Mouse (Mus musculus): ENCODE results near the gene Kcne3. TPM values are rescaled to one million over a fixed set of nuclear protein-coding genes. Genes with fewer than 3 reads are reported as not detected.

The Kcne3 gene
- polyA plus RNA-seq, 1 experiment from 2014 or later = 1.5 TPM

- H3K4me1 ChIP-seq = no peaks in the 10 kb centered on the region
- H3K27me3 ChIP-seq = no peaks in the 10 kb centered on the region
- ATAC-seq (ENCODE audit: borderline replicate concordance, extremely low read depth, low FRiP score, low TSS enrichment) = no peak
- no peaks in the 10 kb centered on the region for H3K36me3 ChIP-seq
- H3K9ac ChIP-seq = no peak overlapping the region
- H3K4me3 ChIP-seq = no peak overlapping the region
- H3K27ac ChIP-seq = no peak overlapping the region
- no peaks in the 10 kb centered on the region for H3K9me3 ChIP-seq
- WGBS = 20% methylated on average over 7 of the region's 7 CpGs
- H3K4me2 ChIP-seq = no peak overlapping the region
These were observed 11.3 kb downstream of the Kcne3 start for GRCm38 (mm10) chr7:100187601-100188000.

DNA sequence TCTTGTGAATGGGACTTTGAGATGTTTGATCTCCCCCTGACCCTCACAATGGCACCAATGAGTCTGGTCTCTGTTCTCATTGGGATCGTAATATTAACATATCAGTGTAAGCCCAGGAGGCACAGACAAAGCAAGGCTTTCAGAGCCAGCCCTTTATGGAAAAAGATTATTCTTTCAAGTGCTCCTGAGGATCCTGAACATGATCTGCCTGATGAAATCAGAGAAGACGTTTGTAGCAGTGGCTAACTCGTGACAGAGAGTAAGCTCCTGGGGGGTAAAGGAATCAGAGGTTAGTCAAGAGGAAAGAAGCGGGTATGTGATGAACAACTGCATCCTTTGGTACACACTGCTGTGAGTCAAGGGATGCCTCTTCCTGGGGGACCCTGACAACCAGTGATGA, 13.9 kb downstream of the Kcne3 start:
- ATAC-seq (ENCODE audit: borderline replicate concordance, extremely low read depth, low FRiP score, low TSS enrichment) = no peak
- Histone ChIP-seq H3K4me3 (no peak overlapping the region), H3K9ac (no peak overlapping the region), H3K27ac (no peak overlapping the region), H3K4me1 (no peaks in the 10 kb centered on the region), H3K4me2 (no peak overlapping the region), H3K27me3 (no peaks in the 10 kb centered on the region), H3K36me3 (no peaks in the 10 kb centered on the region), H3K9me3 (no peaks in the 10 kb centered on the region)
- 51% methylated on average over 4 of the region's 4 CpGs for WGBS

- no peak overlapping the region for H3K9ac ChIP-seq
- H3K36me3 ChIP-seq = no peaks in the 10 kb centered on the region
- no peak overlapping the region for H3K4me2 ChIP-seq
- H3K27me3 ChIP-seq = no peaks in the 10 kb centered on the region
- no peak overlapping the region for H3K4me3 ChIP-seq
- 4% methylated on average over 4 of the region's 4 CpGs for WGBS
- H3K27ac ChIP-seq = no peak overlapping the region
- H3K9me3 ChIP-seq = no peaks in the 10 kb centered on the region
- no peak for ATAC-seq (ENCODE audit: borderline replicate concordance, extremely low read depth, low FRiP score, low TSS enrichment)
- no peaks in the 10 kb centered on the region for H3K4me1 ChIP-seq
These were observed 14.5 kb downstream of the Kcne3 start for GRCm38 (mm10) chr7:100190778-100191177.

GRCm38 (mm10) chr7:100201191-100201590, 24.9 kb downstream of the Kcne3 start:
- H3K4me3 ChIP-seq = no peak overlapping the region
- H3K36me3 ChIP-seq = no peaks in the 10 kb centered on the region
- no peak for ATAC-seq (ENCODE audit: borderline replicate concordance, extremely low read depth, low FRiP score, low TSS enrichment)
- H3K9me3 ChIP-seq = no peaks in the 10 kb centered on the region
- no peak overlapping the region for H3K27ac ChIP-seq
- no peak overlapping the region for H3K4me2 ChIP-seq
- WGBS = 76% methylated on average over 3 of the region's 3 CpGs
- H3K4me1 ChIP-seq = no peaks in the 10 kb centered on the region
- H3K27me3 ChIP-seq = no peaks in the 10 kb centered on the region
- H3K9ac ChIP-seq = no peak overlapping the region

GRCm38 (mm10) chr7:100203616-100204015, 27.3 kb downstream of the Kcne3 start:
- no peak overlapping the region for H3K4me2 ChIP-seq
- H3K27me3 ChIP-seq = no peaks in the 10 kb centered on the region
- H3K9ac ChIP-seq = no peak overlapping the region
- 55% methylated on average over 3 of the region's 3 CpGs for WGBS
- ATAC-seq (ENCODE audit: borderline replicate concordance, extremely low read depth, low FRiP score, low TSS enrichment) = no peak
- no peak overlapping the region for H3K4me3 ChIP-seq
- no peak overlapping the region for H3K27ac ChIP-seq
- no peaks in the 10 kb centered on the region for H3K4me1 ChIP-seq
- H3K9me3 ChIP-seq = no peaks in the 10 kb centered on the region
- H3K36me3 ChIP-seq = no peaks in the 10 kb centered on the region

- 73% methylated on average over 6 of the region's 6 CpGs for WGBS
- Histone ChIP-seq H3K9ac (no peak overlapping the region), H3K4me3 (no peak overlapping the region), H3K36me3 (no peaks in the 10 kb centered on the region), H3K27me3 (no peaks in the 10 kb centered on the region), H3K4me2 (no peak overlapping the region), H3K27ac (no peak overlapping the region), H3K9me3 (no peaks in the 10 kb centered on the region), H3K4me1 (no peaks in the 10 kb centered on the region)
- ATAC-seq (ENCODE audit: borderline replicate concordance, extremely low read depth, low FRiP score, low TSS enrichment) = no peak
These were observed 28.6 kb downstream of the Kcne3 start for GRCm38 (mm10) chr7:100204871-100205270.

DNA sequence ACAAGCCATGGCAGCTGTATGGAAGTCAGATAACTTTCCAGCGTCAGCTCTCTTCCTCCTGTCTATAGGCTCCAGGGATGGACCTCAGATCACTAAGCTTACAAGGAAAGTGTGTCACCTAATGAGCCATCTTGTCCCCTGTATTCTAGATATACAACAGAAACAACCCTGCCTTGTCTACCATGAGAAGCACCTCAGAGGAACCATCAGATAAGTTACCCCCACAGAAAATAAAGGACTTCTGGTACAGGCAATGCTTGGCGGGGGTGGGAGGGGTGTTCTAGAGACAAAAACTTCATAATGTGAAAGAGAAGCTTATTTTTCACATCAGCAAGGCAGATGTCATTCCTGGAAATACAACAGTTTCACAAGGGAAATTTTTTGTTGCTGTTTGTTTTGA, 29.8 kb downstream of the Kcne3 start:
- Histone ChIP-seq H3K27ac (no peak overlapping the region), H3K36me3 (no peaks in the 10 kb centered on the region), H3K9me3 (no peaks in the 10 kb centered on the region), H3K4me3 (no peak overlapping the region), H3K9ac (no peak overlapping the region), H3K4me1 (no peaks in the 10 kb centered on the region), H3K4me2 (no peak overlapping the region), H3K27me3 (no peaks in the 10 kb centered on the region)
- 74% methylated on average over 2 of the region's 2 CpGs for WGBS
- ATAC-seq (ENCODE audit: borderline replicate concordance, extremely low read depth, low FRiP score, low TSS enrichment) = no peak

DNA sequence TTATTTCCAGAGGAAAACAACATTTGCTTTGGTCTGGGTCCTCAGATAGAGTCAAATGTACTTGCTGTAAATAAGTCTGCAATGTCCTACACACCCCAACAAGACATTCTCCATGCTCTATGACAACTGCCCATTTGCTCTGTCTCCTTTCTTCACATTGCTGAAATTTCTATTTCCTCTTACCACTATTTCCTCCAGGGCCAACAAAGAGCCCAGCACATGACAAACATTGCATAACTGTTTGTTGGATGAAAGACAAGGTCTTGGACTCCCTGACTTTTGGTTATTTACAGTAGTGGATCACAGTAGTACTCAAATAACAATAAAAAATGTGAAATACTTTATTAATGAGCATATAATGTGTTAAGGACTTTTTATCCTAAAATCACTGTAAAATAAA, 31.6 kb downstream of the Kcne3 start:
- Histone ChIP-seq H3K9me3 (no peaks in the 10 kb centered on the region), H3K27ac (no peak overlapping the region), H3K9ac (no peak overlapping the region), H3K27me3 (no peaks in the 10 kb centered on the region), H3K4me1 (no peaks in the 10 kb centered on the region), H3K36me3 (no peaks in the 10 kb centered on the region), H3K4me2 (no peak overlapping the region), H3K4me3 (no peak overlapping the region)
- ATAC-seq (ENCODE audit: borderline replicate concordance, extremely low read depth, low FRiP score, low TSS enrichment) = no peak

GRCm38 (mm10) chr7:100214310-100214709, 38.0 kb downstream of the Kcne3 start:
- no peak for ATAC-seq (ENCODE audit: borderline replicate concordance, extremely low read depth, low FRiP score, low TSS enrichment)
- Histone ChIP-seq H3K9ac (no peak overlapping the region), H3K27ac (no peak overlapping the region), H3K9me3 (no peaks in the 10 kb centered on the region), H3K27me3 (no peaks in the 10 kb centered on the region), H3K4me1 (peaks cover 9% of the 10 kb centered on the region), H3K4me3 (no peak overlapping the region), H3K36me3 (no peaks in the 10 kb centered on the region), H3K4me2 (no peak overlapping the region)
- 60% methylated on average over 4 of the region's 4 CpGs for WGBS

DNA sequence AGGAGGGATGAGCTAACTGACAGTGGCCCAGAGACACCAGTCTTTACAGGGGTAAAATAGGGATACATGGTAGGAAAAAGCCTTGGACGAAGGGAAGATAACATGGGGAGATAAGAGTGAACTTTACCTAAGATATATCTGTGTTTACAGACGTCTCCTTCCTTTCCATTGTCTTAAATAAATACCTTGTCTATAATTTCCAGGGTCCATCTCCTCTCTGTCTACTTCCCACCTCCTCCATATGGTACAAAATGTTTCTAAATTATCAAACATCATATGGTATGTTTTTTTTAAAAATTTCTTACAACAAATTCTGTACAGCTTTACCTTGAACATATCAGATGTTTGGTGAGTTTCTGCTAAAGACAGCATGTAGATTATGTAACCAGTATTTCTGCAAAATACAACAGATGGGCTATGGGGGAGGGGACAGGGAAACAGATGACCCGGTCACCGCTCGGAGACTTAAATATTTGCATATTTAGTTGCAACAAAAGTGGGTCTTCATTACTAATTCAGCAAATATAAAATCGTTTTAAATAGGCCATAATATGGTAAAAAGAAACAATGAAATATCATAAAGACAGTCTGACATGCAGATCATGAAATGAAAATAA, 38.9 kb downstream of the Kcne3 start:
- no peak overlapping the region for H3K4me3 ChIP-seq
- H3K36me3 ChIP-seq = no peaks in the 10 kb centered on the region
- H3K27ac ChIP-seq = no peak overlapping the region
- no peak overlapping the region for H3K4me2 ChIP-seq
- WGBS = 44% methylated on average over 6 of the region's 6 CpGs
- H3K4me1 ChIP-seq = peaks cover 9% of the 10 kb centered on the region
- H3K9ac ChIP-seq = no peak overlapping the region
- no peaks in the 10 kb centered on the region for H3K27me3 ChIP-seq
- ATAC-seq (ENCODE audit: borderline replicate concordance, extremely low read depth, low FRiP score, low TSS enrichment) = no peak
- H3K9me3 ChIP-seq = no peaks in the 10 kb centered on the region

DNA sequence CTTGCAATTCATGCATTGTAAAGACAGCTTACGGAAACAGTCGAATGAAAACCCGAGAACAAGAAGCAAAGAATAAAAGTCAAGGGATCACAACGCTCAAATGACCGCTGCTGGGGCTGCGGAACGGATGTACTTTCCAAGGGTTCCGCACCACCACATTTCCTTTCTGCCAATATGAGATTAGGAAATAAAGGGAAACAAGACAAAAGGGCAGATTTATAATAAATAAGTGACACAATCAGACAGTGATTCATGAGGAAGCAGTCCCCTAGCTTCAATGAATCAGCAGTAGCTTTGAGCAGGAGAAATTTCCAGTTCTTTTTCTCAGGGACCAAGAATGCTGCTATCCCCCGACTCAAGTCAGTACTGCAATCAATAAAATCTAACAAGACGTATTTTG, 39.7 kb downstream of the Kcne3 start:
- H3K9me3 ChIP-seq = no peaks in the 10 kb centered on the region
- no peak overlapping the region for H3K27ac ChIP-seq
- H3K4me2 ChIP-seq = no peak overlapping the region; the same call in 1 of the 2 replicates
- H3K4me3 ChIP-seq = no peak overlapping the region
- no peaks in the 10 kb centered on the region for H3K36me3 ChIP-seq
- ATAC-seq (ENCODE audit: borderline replicate concordance, extremely low read depth, low FRiP score, low TSS enrichment) = no peak
- H3K27me3 ChIP-seq = no peaks in the 10 kb centered on the region
- H3K9ac ChIP-seq = no peak overlapping the region
- peaks cover 9% of the 10 kb centered on the region for H3K4me1 ChIP-seq
- WGBS = 58% methylated on average over 10 of the region's 10 CpGs

DNA sequence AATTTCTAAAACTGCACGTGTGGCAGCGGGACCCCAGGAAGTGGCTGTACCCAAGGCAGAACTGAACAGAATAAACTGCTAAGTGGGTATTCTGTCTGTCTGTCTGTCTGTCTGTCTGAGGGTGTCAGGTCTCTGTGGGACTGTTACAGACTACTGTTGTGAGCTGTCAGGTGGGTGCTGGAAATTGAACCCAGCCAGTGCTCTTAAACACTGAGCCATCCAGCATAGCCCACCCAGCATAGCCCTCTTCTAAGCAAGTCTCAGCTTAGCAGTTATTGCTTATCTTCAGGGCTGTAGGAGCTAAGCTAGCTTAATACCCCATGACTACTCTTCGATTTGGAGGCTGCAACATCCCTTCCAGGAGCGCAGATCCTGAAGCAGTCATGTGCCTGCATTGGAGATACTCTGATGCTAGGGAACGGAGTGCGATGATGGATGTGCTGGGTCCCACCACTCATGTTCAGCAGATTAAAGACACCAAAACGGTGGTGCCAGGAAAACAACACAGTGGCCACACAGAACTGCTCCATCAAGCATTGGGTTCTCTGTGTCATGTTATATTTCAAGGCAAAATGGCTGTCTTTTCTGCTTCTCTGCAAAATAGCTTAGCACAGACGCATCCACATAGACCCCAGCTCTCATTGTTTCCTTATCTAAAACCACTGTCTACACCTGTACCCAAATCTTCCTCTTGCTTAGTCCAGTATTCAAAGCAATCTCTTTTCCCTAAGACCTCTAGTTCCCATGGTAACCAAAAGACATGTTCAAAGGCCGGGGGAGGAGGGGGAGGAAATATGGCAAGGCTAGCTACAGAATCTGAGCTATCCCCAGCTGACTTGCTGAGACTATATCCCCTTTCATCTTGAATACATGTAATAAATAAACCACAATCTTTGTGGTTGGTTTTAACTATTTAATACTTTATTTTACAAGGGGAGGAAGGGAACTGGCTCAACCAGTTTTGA, 40.6 kb downstream of the Kcne3 start:
- Histone ChIP-seq H3K27ac (no peak overlapping the region), H3K4me3 (no peak overlapping the region), H3K27me3 (no peaks in the 10 kb centered on the region), H3K36me3 (no peaks in the 10 kb centered on the region), H3K9me3 (no peaks in the 10 kb centered on the region), H3K4me1 (peaks cover 9% of the 10 kb centered on the region), H3K4me2 (no peak overlapping the region), H3K9ac (no peak overlapping the region)
- no peak for ATAC-seq (ENCODE audit: borderline replicate concordance, extremely low read depth, low FRiP score, low TSS enrichment)
- 66% methylated on average over 9 of the region's 9 CpGs for WGBS

All from lung, embryonic 15.5 days (tissue).